Mouse (Mus musculus) left cerebral cortex, adult 8-10 months (tissue): Measurements from ENCODE around the gene Kctd17. TPM values are rescaled to one million over a fixed set of nuclear protein-coding genes. Genes with fewer than 3 reads are reported as not detected.

Experiments
- DNase-seq, 2 experiments: peaks; one replicate each; pipeline ENCODE4 v3.0.0; 2022; ENCODE audit warnings: low spot score in 2 of 2
- total RNA-seq, 4 experiments: library from RNA; stranded (reverse); gene quantifications; 2 replicates each; pipeline ENCODE4 v1.2.4; 2022

The Kctd17 gene
- total RNA-seq, 4 experiments from 2014 or later, result 299 to 358 (median 333) TPM

DNA sequence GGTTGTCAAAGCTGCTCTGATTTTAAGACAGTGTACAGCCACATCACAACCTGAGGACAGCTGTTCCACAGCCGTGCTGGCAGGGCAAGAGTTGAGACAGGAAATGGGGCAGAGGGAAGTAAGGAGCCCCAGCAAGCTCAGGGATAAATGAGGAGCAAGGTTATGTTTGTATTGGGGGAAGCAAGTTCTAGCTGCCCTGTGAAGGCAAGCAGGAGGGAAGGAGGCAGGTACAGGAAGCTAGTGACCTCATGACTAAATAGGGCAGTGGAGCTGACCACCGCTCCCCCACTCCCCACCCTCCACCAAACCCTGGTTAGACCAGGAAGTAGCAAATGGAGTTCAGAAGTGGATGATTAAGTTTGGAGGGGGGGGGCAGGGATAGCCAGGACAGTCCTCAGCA, 52.6 kb downstream of the Kctd17 start:
- no peak for DNase-seq

GRCm38 (mm10) chr15:78481448-78482000, 53.2 kb downstream of the Kctd17 start:
- DNase-seq, result no peak

GRCm38 (mm10) chr15:78482518-78482917, 54.2 kb downstream of the Kctd17 start:
- DNase-seq, result no peak

DNA sequence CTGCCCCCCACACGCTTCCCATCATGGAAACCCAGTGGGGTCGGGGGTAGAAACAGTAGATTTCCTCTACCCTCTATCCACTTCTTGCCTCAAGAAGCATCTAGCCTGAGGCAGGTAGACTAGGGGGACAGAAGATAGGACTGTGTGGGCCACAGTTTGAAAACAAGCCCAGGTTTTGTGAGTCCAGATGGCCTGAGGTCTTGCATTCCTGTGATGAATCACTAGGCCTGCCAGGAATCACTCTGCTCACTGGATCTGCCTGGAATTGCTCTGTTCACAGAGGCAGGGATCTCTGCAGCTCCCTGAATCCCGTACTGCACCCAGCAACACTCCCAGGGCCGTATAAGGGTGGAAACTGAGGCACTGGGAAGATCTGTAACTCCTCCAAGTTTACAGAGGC, 54.9 kb downstream of the Kctd17 start:
- no peak for DNase-seq

- no peak for DNase-seq
Observed at GRCm38 (mm10) chr15:78486564-78486963, 58.2 kb downstream of the Kctd17 start.

DNA sequence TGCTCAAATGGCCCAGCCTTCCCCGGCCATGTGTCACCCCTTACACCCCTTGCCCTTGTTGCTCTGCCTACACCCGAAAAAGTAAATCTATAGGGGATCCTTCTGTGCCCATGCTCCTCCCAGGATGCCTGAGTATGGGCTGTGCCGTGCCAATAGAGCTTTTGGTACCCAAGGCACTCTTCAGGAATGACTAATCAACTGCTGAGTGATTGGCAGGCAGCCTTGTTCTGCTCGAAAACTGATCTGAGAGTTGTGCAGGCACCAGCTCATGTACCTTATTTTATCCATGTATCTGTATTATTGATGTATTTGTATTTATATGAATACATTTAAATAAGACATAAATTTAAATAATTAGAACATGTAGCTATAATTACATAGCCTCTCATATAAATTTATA, 58.7 kb downstream of the Kctd17 start:
- no peak for DNase-seq

Other genes starting within 250 kb of the Kctd17 start
- 100 to 1,000 TPM; 101 to 113 (median 102) TPM for gene Pvalb, start 222.2 kb upstream of the Kctd17 start, total RNA-seq
- gene Ncf4, start 183.8 kb upstream of the Kctd17 start, total RNA-seq, result 1 to 10 TPM; 1.1 to 3.3 (median 1.5) TPM
- 1 to 10 TPM in 2 of 4 experiments, under 1 TPM in 2; 0.27 to 3.0 (median 1.2) TPM for gene Csf2rb2, start 122.8 kb upstream of the Kctd17 start, total RNA-seq
- 1 to 10 TPM in 3 of 4 experiments, under 1 TPM in 1; 0.83 to 5.7 (median 2.2) TPM for gene Csf2rb, start 102.8 kb upstream of the Kctd17 start, total RNA-seq
- gene Tex33, start 32.7 kb upstream of the Kctd17 start, total RNA-seq, result not detected
- 10 to 100 TPM; 33.6 to 37.8 (median 36.0) TPM for gene Tst, start 22.7 kb upstream of the Kctd17 start, total RNA-seq
- 10 to 100 TPM; 31.4 to 38.1 (median 34.6) TPM for gene Mpst, start 22.1 kb upstream of the Kctd17 start, total RNA-seq
- gene Tmprss6, start 40.1 kb downstream of the Kctd17 start, total RNA-seq, result 1 to 10 TPM; 1.1 to 1.7 (median 1.2) TPM
- gene Il2rb, start 66.7 kb downstream of the Kctd17 start, total RNA-seq, result under 1 TPM; 0.26 to 0.94 (median 0.42) TPM
- 1 to 10 TPM; 1.7 to 4.0 (median 2.0) TPM for gene C1qtnf6, start 102.9 kb downstream of the Kctd17 start, total RNA-seq
- 10 to 100 TPM; 16.2 to 23.4 (median 18.3) TPM for gene Sstr3, start 116.1 kb downstream of the Kctd17 start, total RNA-seq
- 1 to 10 TPM; 1.3 to 8.2 (median 4.9) TPM for gene Rac2, start 144.2 kb downstream of the Kctd17 start, total RNA-seq
- 10 to 100 TPM in 3 of 4 experiments, 1 to 10 TPM in 1; 9.1 to 26.0 (median 17.3) TPM for gene Cyth4, start 168.5 kb downstream of the Kctd17 start, total RNA-seq